In the genomic region with DNA sequence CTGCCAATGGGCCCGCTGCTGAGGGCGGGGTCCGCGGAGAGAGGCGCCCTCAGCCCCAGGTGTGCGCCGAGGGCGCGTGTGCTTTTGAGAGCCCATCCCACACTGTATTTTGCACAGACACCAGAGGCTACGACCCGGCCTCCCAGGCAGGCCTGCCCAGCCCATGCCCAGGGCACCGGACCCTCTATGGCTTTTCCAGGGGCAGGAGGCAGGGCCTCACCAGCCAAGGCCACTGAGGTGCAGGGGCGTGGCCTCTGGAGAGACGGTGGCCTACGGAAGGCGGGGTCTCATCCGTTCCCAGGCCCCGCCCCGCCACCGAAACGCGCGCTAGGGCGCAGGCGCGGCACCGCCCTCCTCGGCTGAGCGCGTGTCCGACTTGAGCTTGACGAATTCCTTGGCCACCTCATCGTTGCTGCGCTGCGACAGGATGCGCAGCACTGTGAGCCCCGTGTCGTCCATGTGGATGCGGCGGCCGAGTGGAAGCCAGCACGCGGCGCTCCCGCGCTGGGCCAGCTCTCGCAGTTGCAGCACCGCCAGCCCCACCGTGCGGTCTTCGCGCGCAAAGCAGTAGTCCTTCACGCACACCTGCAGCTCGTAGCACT, we compare ENCODE assay signal across 8 mouse cellular contexts. TPM values are rescaled to one million over a fixed set of nuclear protein-coding genes. Genes with fewer than 3 reads are reported as not detected.
DNase-seq lines count a peak whose midpoint lies in the region; ATAC-seq and TF ChIP-seq lines count a peak whose summit lies in the region.

No protein-coding gene starts in this region.

- under 1% methylated on average over 55 of the region's 55 CpGs for WGBS in forebrain, embryonic 15.5 days
- WGBS in lung, embryonic 14.5 days, result under 1% methylated on average over 55 of the region's 55 CpGs
- WGBS in olfactory bulb, adult 2 months, result 1% methylated on average over 55 of the region's 55 CpGs
- under 1% methylated on average over 55 of the region's 55 CpGs for whole genome bisulfite sequencing in thymus, adult 2 months

- H3K9ac ChIP-seq in ES-Bruce4 (ENCODE audit: low read depth, poor library complexity, severe bottlenecking), result peak overlapping the region; percentile 68
- H3K9ac ChIP-seq in forebrain, embryonic 15.5 days (replicated peaks), result peak overlapping the region; percentile 61
- H3K9ac ChIP-seq in lung, embryonic 14.5 days, result peak overlapping the region; percentile 71

- no peaks in the 10 kb centered on the region for H3K9me3 ChIP-seq in ES-Bruce4 (replicated peaks; ENCODE audit: control insufficient read depth, insufficient read depth, low read length, poor library complexity, severe bottlenecking)
- H3K9me3 ChIP-seq in forebrain, embryonic 15.5 days, result no peaks in the 10 kb centered on the region
- H3K9me3 ChIP-seq in lung, embryonic 14.5 days (ENCODE audit: low read depth, low read length), result peaks cover 5% of the 10 kb centered on the region; the same call in 1 of the 2 replicates

- no peaks in the 10 kb centered on the region for H3K27me3 ChIP-seq in ES-Bruce4 (ENCODE audit: control insufficient read depth, insufficient read depth, low read length, poor library complexity, severe bottlenecking)
- peaks cover 17% of the 10 kb centered on the region for H3K27me3 ChIP-seq in forebrain, embryonic 15.5 days
- peaks cover 6% of the 10 kb centered on the region; the same call in 1 of the 2 replicates for H3K27me3 ChIP-seq in lung, embryonic 14.5 days (ENCODE audit: insufficient read depth, low read length)
- no peaks in the 10 kb centered on the region for H3K27me3 ChIP-seq in thymus, adult 2 months (ENCODE audit: control insufficient read depth, insufficient read depth, low read length)

- H3K27ac ChIP-seq in ES-Bruce4 (ENCODE audit: insufficient read depth, low read length), result no peak overlapping the region
- H3K27ac ChIP-seq in forebrain, embryonic 15.5 days (replicated peaks), result peak overlapping the region; percentile 72
- peak overlapping the region; percentile 52 for H3K27ac ChIP-seq in layer of hippocampus, adult 2 months
- peak overlapping the region; percentile 78 for H3K27ac ChIP-seq in lung, embryonic 14.5 days (ENCODE audit: low read depth)
- H3K27ac ChIP-seq in olfactory bulb, adult 2 months (ENCODE audit: insufficient read depth, low read depth, low read length), result no peak overlapping the region
- H3K27ac ChIP-seq in thymus, adult 2 months (ENCODE audit: control insufficient read depth, insufficient read depth, low read length), result no peak overlapping the region

- DNase-seq in cerebellum, adult 11-12 months, result peak; percentile 90
- peak; percentile 95 to 96 for DNase-seq in heart, postnatal 36 days
- peak; percentile 88 to 90 for DNase-seq in layer of hippocampus, adult 2 months (ENCODE audit: low spot score in 2 of 2)
- peak; percentile 97 for DNase-seq in lung, embryonic 14.5 days
- DNase-seq in thymus, adult 2 months, result peak; percentile 95

- peak overlapping the region; percentile 71 for H3K4me3 ChIP-seq in ES-Bruce4 (ENCODE audit: low read depth, low read length)
- peak overlapping the region; percentile 50 for H3K4me3 ChIP-seq in forebrain, embryonic 15.5 days
- H3K4me3 ChIP-seq in layer of hippocampus, adult 2 months, result peak overlapping the region; percentile 58
- peak overlapping the region; percentile 54 for H3K4me3 ChIP-seq in lung, embryonic 14.5 days (ENCODE audit: low read depth, low read length)
- H3K4me3 ChIP-seq in olfactory bulb, adult 2 months (ENCODE audit: insufficient read depth, low read depth, low read length), result peak overlapping the region; percentile 45
- peak overlapping the region; percentile 53 for H3K4me3 ChIP-seq in thymus, adult 2 months (ENCODE audit: control insufficient read depth, insufficient read depth, low read length)

- peak; percentile 3; the same call in 1 of the 2 replicates for TF ChIP-seq EP300 in ES-Bruce4 (IDR thresholded peaks at IDR 0.05; ENCODE audit: insufficient read depth, low read depth, low read length)

- H3K4me2 ChIP-seq in forebrain, embryonic 15.5 days (replicated peaks), result peak overlapping the region; percentile 90
- peak overlapping the region; percentile 98 for H3K4me2 ChIP-seq in lung, embryonic 14.5 days

- peak; percentile 10 for TF ChIP-seq CTCF in ES-Bruce4 (IDR thresholded peaks at IDR 0.05; ENCODE audit: low read depth, low read length)
- peak; percentile 71 for TF ChIP-seq CTCF in layer of hippocampus, adult 2 months (conservative IDR thresholded peaks at IDR 0.05)
- peak; percentile 46 for TF ChIP-seq CTCF in lung, embryonic 14.5 days (IDR thresholded peaks at IDR 0.05; ENCODE audit: low read depth)
- TF ChIP-seq CTCF in olfactory bulb, adult 2 months (IDR thresholded peaks at IDR 0.05; ENCODE audit: insufficient read depth, low read depth, low read length), result peak; percentile 41; the same call in 1 of the 2 replicates
- TF ChIP-seq CTCF in thymus, adult 2 months (IDR thresholded peaks at IDR 0.05; ENCODE audit: borderline replicate concordance, control insufficient read depth, extremely low read depth, insufficient read depth, low read length, poor library complexity), result peak; percentile 67; the same call in 1 of the 2 replicates

- ATAC-seq in forebrain, embryonic 15.5 days (replicated peaks), result peak; percentile 84
- ATAC-seq in lung, embryonic 14.5 days (ENCODE audit: insufficient read depth), result peak; percentile 90

- TF ChIP-seq POLR2A in ES-Bruce4 (IDR thresholded peaks at IDR 0.05; ENCODE audit: insufficient read depth, low read length), result peak; percentile 88
- TF ChIP-seq POLR2A in olfactory bulb, adult 2 months (IDR thresholded peaks at IDR 0.05; ENCODE audit: insufficient read depth, low read depth, low read length), result 0 out of 2 replicates have a peak, but pooled peaks have one; percentile 19
- TF ChIP-seq POLR2A in thymus, adult 2 months (IDR thresholded peaks at IDR 0.05; ENCODE audit: control insufficient read depth, extremely low read depth, insufficient read depth, low read length, poor library complexity), result no peak

- H3K4me1 ChIP-seq in ES-Bruce4 (ENCODE audit: control insufficient read depth, insufficient read depth, low read length), result peaks cover 13% of the 10 kb centered on the region
- peaks cover 21% of the 10 kb centered on the region for H3K4me1 ChIP-seq in forebrain, embryonic 15.5 days
- H3K4me1 ChIP-seq in lung, embryonic 14.5 days (ENCODE audit: insufficient read depth), result peaks cover 12% of the 10 kb centered on the region
- peaks cover 28% of the 10 kb centered on the region for H3K4me1 ChIP-seq in olfactory bulb, adult 2 months (ENCODE audit: control insufficient read depth, insufficient read depth, low read length)
- peaks cover 34% of the 10 kb centered on the region for H3K4me1 ChIP-seq in thymus, adult 2 months (replicated peaks; ENCODE audit: control insufficient read depth, insufficient read depth, low read length)

- intact Hi-C loops in heart, postnatal 36 days (cut with DNase I), result loop anchor here (1.0 kb wide), 1 partner anchor 15 kb away; no protein-coding TSS in a partner anchor

- peaks cover 5% of the 10 kb centered on the region; the same call in 1 of the 2 replicates for H3K36me3 ChIP-seq in ES-Bruce4 (ENCODE audit: control insufficient read depth, insufficient read depth, low read length, poor library complexity, severe bottlenecking)
- H3K36me3 ChIP-seq in forebrain, embryonic 15.5 days, result peaks cover 19% of the 10 kb centered on the region
- peaks cover 21% of the 10 kb centered on the region for H3K36me3 ChIP-seq in lung, embryonic 14.5 days (ENCODE audit: insufficient read depth)
- no peaks in the 10 kb centered on the region for H3K36me3 ChIP-seq in thymus, adult 2 months (ENCODE audit: control insufficient read depth, insufficient read depth, low read length)

RNA-seq across cellular contexts. Expression of a gene that starts 18.4 kb away (rescaled TPM):
- 83.2 and 85.2 TPM in 2 replicates for polyA plus RNA-seq in ES-Bruce4 (2011; ENCODE audit: insufficient read depth, insufficient read length, low read depth, missing spikeins)
- 54.3 and 56.2 TPM in 2 replicates for polyA plus RNA-seq in forebrain, embryonic 15.5 days (2015; fragmentation: Nextera tagmentation; extraction: Ambion mirVana)
- total RNA-seq in heart, postnatal 36 days (2021), result 10 to 100 TPM; 40.2 to 45.2 TPM
- 10 to 100 TPM; 52.4 to 60.1 TPM for total RNA-seq in layer of hippocampus, adult 2 months (2021)
- polyA plus RNA-seq in lung, embryonic 14.5 days (2014; fragmentation: Nextera tagmentation; extraction: Ambion mirVana), result 87.5 and 90.5 TPM in 2 replicates
- 143 TPM in 1 of 2 replicates, not detected in the other for polyA plus RNA-seq in olfactory bulb, adult 2 months (2012; ENCODE audit: insufficient read depth, insufficient read length, low replicate concordance, missing spikeins)
- 134 and 158 TPM in 2 replicates for polyA plus RNA-seq in thymus, adult 2 months (2012; rRNA removed)

RNA-seq across cellular contexts. Expression of a gene that starts 31.7 kb away (rescaled TPM):
- polyA plus RNA-seq in ES-Bruce4 (2011; ENCODE audit: insufficient read depth, insufficient read length, low read depth, missing spikeins), result 6.4 and 9.0 TPM in 2 replicates
- polyA plus RNA-seq in forebrain, embryonic 15.5 days (2015; fragmentation: Nextera tagmentation; extraction: Ambion mirVana), result 4.9 and 5.5 TPM in 2 replicates
- 1 to 10 TPM in 1 of 2 experiments, under 1 TPM in 1; 0.58 to 1.2 TPM for total RNA-seq in heart, postnatal 36 days (2021)
- 1 to 10 TPM; 3.8 TPM for total RNA-seq in layer of hippocampus, adult 2 months (2021)
- polyA plus RNA-seq in lung, embryonic 14.5 days (2014; fragmentation: Nextera tagmentation; extraction: Ambion mirVana), result 2.4 and 4.6 TPM in 2 replicates
- polyA plus RNA-seq in olfactory bulb, adult 2 months (2012; ENCODE audit: insufficient read depth, insufficient read length, low replicate concordance, missing spikeins), result not detected in 2 replicates
- 23.9 and 28.4 TPM in 2 replicates for polyA plus RNA-seq in thymus, adult 2 months (2012; rRNA removed)

RNA-seq across cellular contexts. Expression of a gene that starts 37.2 kb away (rescaled TPM):
- 57.2 and 65.6 TPM in 2 replicates for polyA plus RNA-seq in ES-Bruce4 (2011; ENCODE audit: insufficient read depth, insufficient read length, low read depth, missing spikeins)
- polyA plus RNA-seq in forebrain, embryonic 15.5 days (2015; fragmentation: Nextera tagmentation; extraction: Ambion mirVana), result 191 TPM in 2 replicates
- total RNA-seq in heart, postnatal 36 days (2021), result 10 to 100 TPM; 64.7 to 69.7 TPM
- total RNA-seq in layer of hippocampus, adult 2 months (2021), result 10 to 100 TPM; 27.5 to 34.4 TPM
- polyA plus RNA-seq in lung, embryonic 14.5 days (2014; fragmentation: Nextera tagmentation; extraction: Ambion mirVana), result 251 and 253 TPM in 2 replicates
- polyA plus RNA-seq in olfactory bulb, adult 2 months (2012; ENCODE audit: insufficient read depth, insufficient read length, low replicate concordance, missing spikeins), result not detected in 2 replicates
- 280 and 369 TPM in 2 replicates for polyA plus RNA-seq in thymus, adult 2 months (2012; rRNA removed)

RNA-seq across cellular contexts. Expression of a gene that starts 42.4 kb away (rescaled TPM):
- 3.8 and 6.3 TPM in 2 replicates for polyA plus RNA-seq in ES-Bruce4 (2011; ENCODE audit: insufficient read depth, insufficient read length, low read depth, missing spikeins)
- polyA plus RNA-seq in forebrain, embryonic 15.5 days (2015; fragmentation: Nextera tagmentation; extraction: Ambion mirVana), result 23.3 and 23.6 TPM in 2 replicates
- under 1 TPM; 0.49 to 0.64 TPM for total RNA-seq in heart, postnatal 36 days (2021)
- 100 to 1,000 TPM; 263 to 264 TPM for total RNA-seq in layer of hippocampus, adult 2 months (2021)
- polyA plus RNA-seq in lung, embryonic 14.5 days (2014; fragmentation: Nextera tagmentation; extraction: Ambion mirVana), result 0.46 and 0.64 TPM in 2 replicates
- not detected in 2 replicates for polyA plus RNA-seq in olfactory bulb, adult 2 months (2012; ENCODE audit: insufficient read depth, insufficient read length, low replicate concordance, missing spikeins)
- polyA plus RNA-seq in thymus, adult 2 months (2012; rRNA removed), result 1.6 and 2.0 TPM in 2 replicates

RNA-seq across cellular contexts. Expression of a gene that starts 46.9 kb away (rescaled TPM):
- polyA plus RNA-seq in ES-Bruce4 (2011; ENCODE audit: insufficient read depth, insufficient read length, low read depth, missing spikeins), result 8.0 and 9.7 TPM in 2 replicates
- 2.9 and 3.3 TPM in 2 replicates for polyA plus RNA-seq in forebrain, embryonic 15.5 days (2015; fragmentation: Nextera tagmentation; extraction: Ambion mirVana)
- total RNA-seq in heart, postnatal 36 days (2021), result 1 to 10 TPM; 8.2 to 8.6 TPM
- 1 to 10 TPM; 5.3 TPM for total RNA-seq in layer of hippocampus, adult 2 months (2021)
- 7.2 and 7.8 TPM in 2 replicates for polyA plus RNA-seq in lung, embryonic 14.5 days (2014; fragmentation: Nextera tagmentation; extraction: Ambion mirVana)
- polyA plus RNA-seq in olfactory bulb, adult 2 months (2012; ENCODE audit: insufficient read depth, insufficient read length, low replicate concordance, missing spikeins), result not detected in 2 replicates
- polyA plus RNA-seq in thymus, adult 2 months (2012; rRNA removed), result 68.0 and 77.5 TPM in 2 replicates

Comparison
In these comparisons a context has a peak if more than half of its experiments do, and no peak if none do; other contexts are left out.
1. H3K27ac ChIP-seq: peak in forebrain, embryonic 15.5 days (single experiment), layer of hippocampus, adult 2 months (single experiment) and lung, embryonic 14.5 days (single experiment); none in ES-Bruce4 (single experiment), olfactory bulb, adult 2 months (single experiment) and thymus, adult 2 months (single experiment).
2. CTCF ChIP-seq: peak in every context shown above with its lines; median percentile 71 in layer of hippocampus, adult 2 months; 67 in thymus, adult 2 months; 46 in lung, embryonic 14.5 days; 41 in olfactory bulb, adult 2 months; 10 in ES-Bruce4.
3. RNA of a gene that starts 37.2 kb away (polyA plus RNA-seq): 280 to 369 TPM in thymus, adult 2 months, 251 to 253 TPM in lung, embryonic 14.5 days, 191 TPM in forebrain, embryonic 15.5 days and 57.2 to 65.6 TPM in ES-Bruce4; not detected in olfactory bulb, adult 2 months; every median in the first group is over 10 times any median in the second.
4. Peak in every context shown above with its lines, with median percentiles within 50 percentile points of each other: H3K4me3 ChIP-seq, H3K9ac ChIP-seq and DNase-seq.